Mouse (Mus musculus) limb, embryonic 12.5 days (tissue): Measurements from ENCODE around the gene Slc30a3. TPM values are rescaled to one million over a fixed set of nuclear protein-coding genes. Genes with fewer than 3 reads are reported as not detected.
"Not testable (repeated sequence)": the region's sequence is repeated elsewhere in the genome, so short reads cannot be mapped to it uniquely, and the experiment has no call there.

Experiments
- ATAC-seq: fragments of 200-750 bp; cut with Nextera tagmentation; 2 replicates; pipeline ENCODE4 v1.8.0; 2017; ENCODE audit warnings: low read depth, moderate TSS enrichment; ENCODE audit not compliant: insufficient number of reproducible peaks, insufficient read depth, low FRiP score, low TSS enrichment
- H3K27ac ChIP-seq: fragments of 300-500 bp; sonication (generic); 2 replicates; pipeline ENCODE4 v1.5.1; 2016; ENCODE audit warnings: mild to moderate bottlenecking, moderate library complexity
- H3K27me3 ChIP-seq: fragments of 300-500 bp; sonication (generic); 2 replicates; pipeline ENCODE4 v1.6.1; 2016; ENCODE audit warnings: mild to moderate bottlenecking, moderate library complexity
- H3K36me3 ChIP-seq: fragments of 300-500 bp; sonication (generic); 2 replicates; pipeline ENCODE4 v1.6.1; 2016; ENCODE audit warnings: mild to moderate bottlenecking, moderate library complexity
- H3K4me1 ChIP-seq: fragments of 300-500 bp; sonication (generic); replicated peaks from 2 replicates; pipeline ENCODE4 v1.6.1; 2016
- H3K4me2 ChIP-seq: fragments of 300-500 bp; sonication (generic); 2 replicates; pipeline ENCODE4 v1.6.1; 2016; ENCODE audit warnings: mild to moderate bottlenecking, moderate library complexity
- H3K4me3 ChIP-seq: fragments of 300-500 bp; sonication (generic); replicated peaks from 2 replicates; pipeline ENCODE4 v1.5.1; 2016; ENCODE audit warnings: mild to moderate bottlenecking
- H3K9ac ChIP-seq: fragments of 300-500 bp; sonication (generic); replicated peaks from 2 replicates; pipeline ENCODE4 v1.6.1; 2016; ENCODE audit warnings: mild to moderate bottlenecking, moderate library complexity
- H3K9me3 ChIP-seq: fragments of 300-500 bp; sonication (generic); 2 replicates; pipeline ENCODE4 v1.6.1; 2016; ENCODE audit warnings: mild to moderate bottlenecking, moderate library complexity
- WGBS: fragments of 180-500 bp; shearing (Covaris S2); methylation state at CpG from one replicate; pipeline ENCODE4 v1.1.7; 2016; 5-methylcytosine and 5-hydroxymethylcytosine counted together
- polyA plus RNA-seq: library from polyadenylated mRNA; unstranded; fragments of >200 nt; fragmentation: Nextera tagmentation; extraction: Ambion mirVana; gene quantifications from 2 replicates; pipeline ENCODE4 v1.2.1, GENCODE M21; 2016

Slc30a3 gene
- polyA plus RNA-seq, 1 experiment from 2014 or later: 0.21 TPM

GRCm38 (mm10) chr5:31047074-31047473 is 61.0 kb downstream of the Slc30a3 start:
- Histone ChIP-seq H3K4me2 (peak overlapping the region; percentile 79), H3K27ac (no peak overlapping the region), H3K36me3 (peaks cover 17% of the 10 kb centered on the region), H3K27me3 (no peaks in the 10 kb centered on the region), H3K4me3 (peak overlapping the region; percentile 67), H3K9ac (peak overlapping the region; percentile 77; the same call in 1 of the 2 replicates), H3K9me3 (no peaks in the 10 kb centered on the region), H3K4me1 (peaks cover 7% of the 10 kb centered on the region; the same call in 1 of the 2 replicates)
- no peak for ATAC-seq
- WGBS: 80% methylated on average over 5 of the region's 5 CpGs

- no peak overlapping the region for H3K27ac ChIP-seq
- no peaks in the 10 kb centered on the region for H3K9me3 ChIP-seq
- no peak overlapping the region for H3K4me3 ChIP-seq
- ATAC-seq: no peak
- no peak overlapping the region for H3K4me2 ChIP-seq
- H3K36me3 ChIP-seq: peaks cover 24% of the 10 kb centered on the region
- WGBS: 90% methylated on average over 6 of the region's 6 CpGs
- no peaks in the 10 kb centered on the region for H3K27me3 ChIP-seq
- H3K9ac ChIP-seq: no peak overlapping the region
- H3K4me1 ChIP-seq: peaks cover 7% of the 10 kb centered on the region; the same call in 1 of the 2 replicates
Observed at GRCm38 (mm10) chr5:31046416-31046815, 61.6 kb downstream of the Slc30a3 start.

- H3K4me1 ChIP-seq: no peaks in the 10 kb centered on the region
- no peak overlapping the region for H3K27ac ChIP-seq
- H3K4me2 ChIP-seq: no peak overlapping the region
- no peaks in the 10 kb centered on the region for H3K9me3 ChIP-seq
- 91% methylated on average over 7 of the region's 7 CpGs for WGBS
- H3K36me3 ChIP-seq: peaks cover 64% of the 10 kb centered on the region
- no peak overlapping the region for H3K9ac ChIP-seq
- no peaks in the 10 kb centered on the region for H3K27me3 ChIP-seq
- no peak for ATAC-seq
- no peak overlapping the region for H3K4me3 ChIP-seq
Observed at GRCm38 (mm10) chr5:31038171-31038845, 69.7 kb downstream of the Slc30a3 start.

GRCm38 (mm10) chr5:31036556-31036955 is 71.5 kb downstream of the Slc30a3 start:
- not testable (repeated sequence) for ATAC-seq, H3K9ac ChIP-seq, H3K4me1 ChIP-seq, H3K9me3 ChIP-seq, H3K4me3 ChIP-seq, H3K4me2 ChIP-seq, H3K27ac ChIP-seq, H3K27me3 ChIP-seq
- peaks cover 49% of the 10 kb centered on the region for H3K36me3 ChIP-seq
- 86% methylated on average over 11 of the region's 11 CpGs for WGBS

Other genes starting within 250 kb of the Slc30a3 start
- gene Tmem214, start 240.2 kb downstream of the Slc30a3 start, polyA plus RNA-seq: 80.4 and 84.6 TPM in 2 replicates
- 35.8 and 42.0 TPM in 2 replicates for gene Agbl5, start 219.5 kb downstream of the Slc30a3 start, polyA plus RNA-seq
- gene Ost4, start 200.4 kb downstream of the Slc30a3 start, polyA plus RNA-seq: 351 and 355 TPM in 2 replicates
- gene Emilin1, start 194.8 kb downstream of the Slc30a3 start, polyA plus RNA-seq: 221 and 225 TPM in 2 replicates
- 11.7 and 14.6 TPM in 2 replicates for gene Khk, start 186.8 kb downstream of the Slc30a3 start, polyA plus RNA-seq
- 4.1 and 4.4 TPM in 2 replicates for gene Cgref1, start 162.6 kb downstream of the Slc30a3 start, polyA plus RNA-seq
- 132 and 133 TPM in 2 replicates for gene Preb, start 147.9 kb downstream of the Slc30a3 start, polyA plus RNA-seq
- gene Tcf23, start 139.6 kb downstream of the Slc30a3 start, polyA plus RNA-seq: not detected in 2 replicates
- gene Atraid, start 59.9 kb downstream of the Slc30a3 start, polyA plus RNA-seq: 105 and 107 TPM in 2 replicates
- 11.0 and 12.5 TPM in 2 replicates for gene Slc5a6, start 59.3 kb downstream of the Slc30a3 start, polyA plus RNA-seq
- 48.0 and 50.9 TPM in 2 replicates for gene Cad, start 53.5 kb downstream of the Slc30a3 start, polyA plus RNA-seq
- not detected in 2 replicates for gene Dnajc5g, start 2.0 kb downstream of the Slc30a3 start, polyA plus RNA-seq
- 2.1 and 3.6 TPM in 2 replicates for gene Trim54, start 8.5 kb upstream of the Slc30a3 start, polyA plus RNA-seq
- not detected in 2 replicates for gene Ucn, start 30.6 kb upstream of the Slc30a3 start, polyA plus RNA-seq
- gene Mpv17, start 46.0 kb upstream of the Slc30a3 start, polyA plus RNA-seq: 59.4 and 63.0 TPM in 2 replicates
- gene Gm29609, start 71.7 kb upstream of the Slc30a3 start, polyA plus RNA-seq: 0.80 and 1.5 TPM in 2 replicates
- gene Gtf3c2, start 71.9 kb upstream of the Slc30a3 start, polyA plus RNA-seq: 101 and 108 TPM in 2 replicates
- 149 and 153 TPM in 2 replicates for gene Snx17, start 85.0 kb upstream of the Slc30a3 start, polyA plus RNA-seq
- 69.3 and 76.1 TPM in 2 replicates for gene Eif2b4, start 85.2 kb upstream of the Slc30a3 start, polyA plus RNA-seq
- gene Zfp513, start 94.1 kb upstream of the Slc30a3 start, polyA plus RNA-seq: 16.7 and 19.3 TPM in 2 replicates
- gene Ppm1g, start 112.5 kb upstream of the Slc30a3 start, polyA plus RNA-seq: 146 and 153 TPM in 2 replicates
- 128 and 138 TPM in 2 replicates for gene Nrbp1, start 132.6 kb upstream of the Slc30a3 start, polyA plus RNA-seq
- gene Gm9970, start 133.0 kb upstream of the Slc30a3 start, polyA plus RNA-seq: 0.84 TPM in 1 of 2 replicates, not detected in the other
- gene Krtcap3, start 143.5 kb upstream of the Slc30a3 start, polyA plus RNA-seq: 24.4 and 26.3 TPM in 2 replicates
- 55.3 and 55.4 TPM in 2 replicates for gene Ift172, start 182.9 kb upstream of the Slc30a3 start, polyA plus RNA-seq
- 86.3 and 87.3 TPM in 2 replicates for gene Fndc4, start 187.8 kb upstream of the Slc30a3 start, polyA plus RNA-seq
- gene Gckr, start 189.2 kb upstream of the Slc30a3 start, polyA plus RNA-seq: 0.45 and 0.74 TPM in 2 replicates